8 mouse cellular contexts compared by ENCODE assay signal in the genomic region with DNA sequence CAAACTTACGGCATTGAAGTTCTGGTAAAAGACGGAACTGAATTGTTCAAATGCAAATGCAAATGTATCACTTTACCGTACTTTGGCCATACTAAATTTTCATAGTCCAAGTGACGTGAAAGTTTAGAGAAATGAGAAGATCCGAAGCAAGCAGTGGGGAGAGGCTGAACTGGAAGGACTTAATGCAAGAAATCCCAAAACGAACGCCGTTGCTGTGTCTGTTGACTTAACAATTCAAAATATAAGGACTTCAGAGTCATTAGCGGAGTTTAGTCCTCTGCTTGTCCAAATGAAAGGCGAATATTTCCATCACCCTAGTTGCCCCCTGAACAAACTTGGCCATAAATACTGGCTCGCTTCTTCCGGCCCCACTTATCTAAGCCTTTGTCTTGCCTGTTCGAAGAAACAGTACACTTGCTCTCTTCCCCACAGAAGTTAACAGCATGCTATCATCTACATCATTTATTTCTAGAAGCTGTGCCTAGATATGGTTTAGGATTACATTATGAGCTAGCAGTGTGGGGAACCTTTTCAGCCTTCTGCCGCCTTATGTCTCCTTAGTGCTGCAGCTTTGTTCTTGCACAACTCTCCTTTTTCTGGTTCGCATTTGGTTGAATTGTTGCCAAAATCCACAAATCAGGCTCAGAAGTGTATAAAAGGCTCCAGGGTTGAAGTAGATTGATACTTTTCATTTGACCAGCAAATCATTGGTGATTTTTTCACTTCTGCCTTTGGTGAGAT. TPM values are rescaled to one million over a fixed set of nuclear protein-coding genes. Genes with fewer than 3 reads are reported as not detected.
DNase-seq lines count a peak whose midpoint lies in the region; ATAC-seq lines count a peak whose summit lies in the region.

No protein-coding gene starts in this region.

- H3K36me3 ChIP-seq in forebrain, embryonic 15.5 days: no peaks in the 10 kb centered on the region
- no peaks in the 10 kb centered on the region for H3K36me3 ChIP-seq in kidney, embryonic 16.5 days (ENCODE audit: insufficient read depth, low read length)
- H3K36me3 ChIP-seq in midbrain, embryonic 12.5 days: no peaks in the 10 kb centered on the region

- peak overlapping the region; percentile 77 for H3K4me2 ChIP-seq in forebrain, embryonic 15.5 days (replicated peaks)
- peak overlapping the region; percentile 79 for H3K4me2 ChIP-seq in kidney, embryonic 16.5 days (replicated peaks; ENCODE audit: low read depth, low read length)
- peak overlapping the region; percentile 68 for H3K4me2 ChIP-seq in midbrain, embryonic 12.5 days (replicated peaks)

- no peaks in the 10 kb centered on the region for H3K9me3 ChIP-seq in forebrain, embryonic 15.5 days
- H3K9me3 ChIP-seq in kidney, embryonic 16.5 days (ENCODE audit: low read length): no peaks in the 10 kb centered on the region
- no peaks in the 10 kb centered on the region for H3K9me3 ChIP-seq in midbrain, embryonic 12.5 days

- no peaks in the 10 kb centered on the region for H3K27me3 ChIP-seq in forebrain, embryonic 15.5 days
- no peaks in the 10 kb centered on the region for H3K27me3 ChIP-seq in kidney, embryonic 16.5 days (ENCODE audit: insufficient read depth, low read length)
- H3K27me3 ChIP-seq in midbrain, embryonic 12.5 days: no peaks in the 10 kb centered on the region

- no peak for ATAC-seq in forebrain, embryonic 15.5 days (replicated peaks)
- no peak for ATAC-seq in kidney, embryonic 16.5 days (ENCODE audit: low FRiP score, low TSS enrichment)
- ATAC-seq in midbrain, embryonic 12.5 days (ENCODE audit: low FRiP score, low read depth): no peak

- H3K27ac ChIP-seq in forebrain, embryonic 15.5 days (replicated peaks): peak overlapping the region; percentile 98
- peak overlapping the region; percentile 99 for H3K27ac ChIP-seq in kidney, embryonic 16.5 days (ENCODE audit: low read length)
- peak overlapping the region; percentile 96 for H3K27ac ChIP-seq in midbrain, embryonic 12.5 days (replicated peaks)

- H3K4me3 ChIP-seq in forebrain, embryonic 15.5 days: peak overlapping the region; percentile 53
- H3K4me3 ChIP-seq in kidney, embryonic 16.5 days (ENCODE audit: low read length): peak overlapping the region; percentile 59
- H3K4me3 ChIP-seq in midbrain, embryonic 12.5 days: peak overlapping the region; percentile 47

- peaks cover 29% of the 10 kb centered on the region for H3K4me1 ChIP-seq in forebrain, embryonic 15.5 days
- peaks cover 23% of the 10 kb centered on the region for H3K4me1 ChIP-seq in kidney, embryonic 16.5 days (ENCODE audit: insufficient read depth, low read length)
- H3K4me1 ChIP-seq in midbrain, embryonic 12.5 days: peaks cover 20% of the 10 kb centered on the region

- H3K9ac ChIP-seq in forebrain, embryonic 15.5 days (replicated peaks): peak overlapping the region; percentile 71
- peak overlapping the region; percentile 77 for H3K9ac ChIP-seq in kidney, embryonic 16.5 days (replicated peaks; ENCODE audit: low read length)
- H3K9ac ChIP-seq in midbrain, embryonic 12.5 days (replicated peaks): peak overlapping the region; percentile 66

- WGBS in forebrain, embryonic 15.5 days: 3% methylated on average over 15 of the region's 15 CpGs
- WGBS in kidney, embryonic 16.5 days: 2% methylated on average over 15 of the region's 15 CpGs
- WGBS in midbrain, embryonic 12.5 days: 10% methylated on average over 15 of the region's 15 CpGs

- DNase-seq in heart, adult 11 months: peak; percentile 91
- DNase-seq in heart, postnatal 25 days (ENCODE audit: low spot score): no peak
- DNase-seq in ZHBTc4 (ENCODE audit: low read depth, low spot score): peak; percentile 48
- DNase-seq in gastrocnemius, postnatal 36 days: no peak
- no peak for DNase-seq in cerebellum, adult 8-10 months

- intact Hi-C loops in heart, postnatal 25 days (cut with DNase I): loop anchor here (5.0 to 10.0 kb wide), 5 partner anchors 50 to 1970 kb away; a partner anchor contains a TSS
- intact Hi-C loops in gastrocnemius, postnatal 36 days (cut with DNase I): loop anchor here (10.0 kb wide), 2 partner anchors 260 to 1950 kb away; a partner anchor contains a TSS

RNA-seq across cellular contexts. Expression of a gene that starts 1.3 kb away (rescaled TPM):
- 10 to 100 TPM; 73.7 to 74.9 TPM for total RNA-seq in heart, postnatal 25 days (2021)
- 33.7 and 35.6 TPM in 2 replicates for polyA plus RNA-seq in forebrain, embryonic 15.5 days (2015; fragmentation: Nextera tagmentation; extraction: Ambion mirVana)
- 72.4 and 78.3 TPM in 2 replicates for polyA plus RNA-seq in kidney, embryonic 16.5 days (2015; fragmentation: Nextera tagmentation; extraction: Ambion mirVana)
- polyA plus RNA-seq in midbrain, embryonic 12.5 days (2016; fragmentation: Nextera tagmentation; extraction: Ambion mirVana): 28.7 and 29.9 TPM in 2 replicates
- total RNA-seq in gastrocnemius, postnatal 36 days (2021): 10 to 100 TPM; 65.6 to 72.3 TPM

RNA-seq across cellular contexts. Expression of a gene that starts 1.5 kb away (rescaled TPM):
- total RNA-seq in heart, postnatal 25 days (2021): 1 to 10 TPM; 1.5 to 1.9 TPM
- 1.0 and 1.1 TPM in 2 replicates for polyA plus RNA-seq in forebrain, embryonic 15.5 days (2015; fragmentation: Nextera tagmentation; extraction: Ambion mirVana)
- polyA plus RNA-seq in kidney, embryonic 16.5 days (2015; fragmentation: Nextera tagmentation; extraction: Ambion mirVana): 1.3 and 1.6 TPM in 2 replicates
- 1.1 TPM in 2 replicates for polyA plus RNA-seq in midbrain, embryonic 12.5 days (2016; fragmentation: Nextera tagmentation; extraction: Ambion mirVana)
- 1 to 10 TPM; 1.3 to 1.4 TPM for total RNA-seq in gastrocnemius, postnatal 36 days (2021)

RNA-seq across cellular contexts. Expression of a gene that starts 10.3 kb away (rescaled TPM):
- not detected for total RNA-seq in heart, postnatal 25 days (2021)
- 0.20 TPM in 1 of 2 replicates, not detected in the other for polyA plus RNA-seq in forebrain, embryonic 15.5 days (2015; fragmentation: Nextera tagmentation; extraction: Ambion mirVana)
- 0.26 TPM in 1 of 2 replicates, not detected in the other for polyA plus RNA-seq in kidney, embryonic 16.5 days (2015; fragmentation: Nextera tagmentation; extraction: Ambion mirVana)
- polyA plus RNA-seq in midbrain, embryonic 12.5 days (2016; fragmentation: Nextera tagmentation; extraction: Ambion mirVana): not detected in 2 replicates
- not detected for total RNA-seq in gastrocnemius, postnatal 36 days (2021)

RNA-seq across cellular contexts. Expression of a gene that starts 13.0 kb away (rescaled TPM):
- 10 to 100 TPM; 42.4 to 60.8 TPM for total RNA-seq in heart, postnatal 25 days (2021)
- polyA plus RNA-seq in forebrain, embryonic 15.5 days (2015; fragmentation: Nextera tagmentation; extraction: Ambion mirVana): 3.7 and 4.4 TPM in 2 replicates
- 4.5 and 5.9 TPM in 2 replicates for polyA plus RNA-seq in kidney, embryonic 16.5 days (2015; fragmentation: Nextera tagmentation; extraction: Ambion mirVana)
- polyA plus RNA-seq in midbrain, embryonic 12.5 days (2016; fragmentation: Nextera tagmentation; extraction: Ambion mirVana): 5.8 and 6.8 TPM in 2 replicates
- 10 to 100 TPM; 62.8 to 75.7 TPM for total RNA-seq in gastrocnemius, postnatal 36 days (2021)

RNA-seq across cellular contexts. Expression of a gene that starts 25.4 kb away (rescaled TPM):
- 10 to 100 TPM; 48.9 to 50.3 TPM for total RNA-seq in heart, postnatal 25 days (2021)
- polyA plus RNA-seq in forebrain, embryonic 15.5 days (2015; fragmentation: Nextera tagmentation; extraction: Ambion mirVana): 2.0 and 3.4 TPM in 2 replicates
- 9.3 and 9.4 TPM in 2 replicates for polyA plus RNA-seq in kidney, embryonic 16.5 days (2015; fragmentation: Nextera tagmentation; extraction: Ambion mirVana)
- polyA plus RNA-seq in midbrain, embryonic 12.5 days (2016; fragmentation: Nextera tagmentation; extraction: Ambion mirVana): 3.1 and 3.3 TPM in 2 replicates
- 10 to 100 TPM; 17.6 to 27.0 TPM for total RNA-seq in gastrocnemius, postnatal 36 days (2021)

Comparison
In these comparisons a context has a peak if more than half of its experiments do, and no peak if none do; other contexts are left out.
1. DNase-seq: peak in heart, adult 11 months (single experiment) and ZHBTc4 (single experiment); none in heart, postnatal 25 days (single experiment), gastrocnemius, postnatal 36 days (0 of 2) and cerebellum, adult 8-10 months (single experiment).
2. Peak in every context shown above with its lines, with median percentiles within 50 percentile points of each other: H3K27ac ChIP-seq, H3K4me2 ChIP-seq, H3K4me3 ChIP-seq and H3K9ac ChIP-seq.